Mouse (Mus musculus): ENCODE data around the gene Casp6.
A peak's percentile ranks its signal among the peaks of the same experiment; 100 is the strongest.

Casp6 gene

GRCm38 (mm10) chr3:129901271-129901809 is at the start of gene Casp6:
Gene Casp6 (plus strand): TSS chr3:129901425.
- DNase-seq (ENCODE audit: extremely low spot score, low spot score) = peak; percentile 89

GRCm38 (mm10) chr3:129862592-129862991 is 38.6 kb upstream of the Casp6 start:
- no peak for DNase-seq (ENCODE audit: extremely low spot score, low spot score)

GRCm38 (mm10) chr3:129863698-129864097 is 37.5 kb upstream of the Casp6 start:
- peak; percentile 39 for DNase-seq (ENCODE audit: extremely low spot score, low spot score)

GRCm38 (mm10) chr3:129877327-129877726 is 23.9 kb upstream of the Casp6 start:
- no peak for DNase-seq (ENCODE audit: extremely low spot score, low spot score)

GRCm38 (mm10) chr3:129878405-129879021 is 22.7 kb upstream of the Casp6 start, which contains the start of gene Pla2g12a:
Gene Pla2g12a (plus strand): TSS chr3:129878606.
- DNase-seq (ENCODE audit: extremely low spot score, low spot score) = peak; percentile 87

GRCm38 (mm10) chr3:129879131-129879757 is 22.0 kb upstream of the Casp6 start:
- no peak for DNase-seq (ENCODE audit: extremely low spot score, low spot score)

- DNase-seq (ENCODE audit: extremely low spot score, low spot score) = no peak
Measured at GRCm38 (mm10) chr3:129879913-129880312, 21.3 kb upstream of the Casp6 start.

GRCm38 (mm10) chr3:129880925-129881593 is 20.2 kb upstream of the Casp6 start:
- DNase-seq (ENCODE audit: extremely low spot score, low spot score) = no peak

- no peak for DNase-seq (ENCODE audit: extremely low spot score, low spot score)
Measured at GRCm38 (mm10) chr3:129885577-129885976, 15.6 kb upstream of the Casp6 start.

- no peak for DNase-seq (ENCODE audit: extremely low spot score, low spot score)
Measured at GRCm38 (mm10) chr3:129886430-129886829, 14.8 kb upstream of the Casp6 start.

GRCm38 (mm10) chr3:129887779-129888517 is 13.3 kb upstream of the Casp6 start:
- DNase-seq (ENCODE audit: extremely low spot score, low spot score) = no peak

- no peak for DNase-seq (ENCODE audit: extremely low spot score, low spot score)
Measured at GRCm38 (mm10) chr3:129892003-129892402, 9.2 kb upstream of the Casp6 start.

- DNase-seq (ENCODE audit: extremely low spot score, low spot score) = no peak
Measured at GRCm38 (mm10) chr3:129893143-129893542, 8.1 kb upstream of the Casp6 start.

- DNase-seq (ENCODE audit: extremely low spot score, low spot score) = no peak
Measured at GRCm38 (mm10) chr3:129896591-129896990, 4.6 kb upstream of the Casp6 start.

- DNase-seq (ENCODE audit: extremely low spot score, low spot score) = no peak
Measured at GRCm38 (mm10) chr3:129898886-129899285, 2.3 kb upstream of the Casp6 start.

GRCm38 (mm10) chr3:129903369-129903768 is 2.1 kb downstream of the Casp6 start:
- DNase-seq (ENCODE audit: extremely low spot score, low spot score) = no peak

GRCm38 (mm10) chr3:129903866-129904265 is 2.6 kb downstream of the Casp6 start:
- DNase-seq (ENCODE audit: extremely low spot score, low spot score) = no peak

- DNase-seq (ENCODE audit: extremely low spot score, low spot score) = no peak
Measured at GRCm38 (mm10) chr3:129904381-129905132, 3.3 kb downstream of the Casp6 start.

- DNase-seq (ENCODE audit: extremely low spot score, low spot score) = no peak
Measured at GRCm38 (mm10) chr3:129912025-129912424, 10.8 kb downstream of the Casp6 start.

GRCm38 (mm10) chr3:129913241-129913640 is 12.0 kb downstream of the Casp6 start:
- DNase-seq (ENCODE audit: extremely low spot score, low spot score) = no peak

GRCm38 (mm10) chr3:129917424-129917823 is 16.2 kb downstream of the Casp6 start:
- DNase-seq (ENCODE audit: extremely low spot score, low spot score) = no peak

Data from neural tube, embryonic 10.5 days (tissue).